Mouse (Mus musculus): ENCODE data around the gene 1700125H20Rik. TPM values are rescaled to one million over a fixed set of nuclear protein-coding genes. Genes with fewer than 3 reads are reported as not detected.

1700125H20Rik gene
- polyA plus RNA-seq, 1 experiment from 2014 or later = not detected

DNA sequence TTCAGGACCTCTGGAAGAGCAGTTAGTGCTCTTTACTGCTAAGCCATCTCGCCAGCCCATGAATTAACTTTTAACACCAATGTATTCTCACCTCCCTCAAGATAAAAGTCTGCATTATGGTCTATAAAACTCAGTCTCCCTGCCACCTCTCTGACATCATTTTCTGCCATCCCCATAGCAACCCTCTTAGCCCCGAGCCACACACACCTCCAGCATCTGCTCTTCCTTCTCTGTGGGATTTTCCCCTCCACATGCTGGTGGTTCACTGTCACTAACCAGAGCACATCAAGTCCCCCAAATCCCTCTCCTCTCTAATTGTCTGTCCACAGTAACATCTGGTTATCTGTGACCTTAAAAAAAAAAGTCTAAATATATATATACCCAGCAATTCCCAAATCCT lies 28.7 kb downstream of the 1700125H20Rik start:
- Histone ChIP-seq H3K4me3 (ENCODE audit: low read length) (no peak overlapping the region), H3K27me3 (ENCODE audit: control insufficient read depth, insufficient read depth, low read length) (no peaks in the 10 kb centered on the region), H3K4me2 (ENCODE audit: low read depth, low read length) (no peak overlapping the region), H3K9ac (ENCODE audit: low read length) (no peak overlapping the region), H3K27ac (ENCODE audit: low read length) (no peak overlapping the region), H3K36me3 (ENCODE audit: control insufficient read depth, insufficient read depth) (peaks cover 74% of the 10 kb centered on the region), H3K9me3 (replicated peaks; ENCODE audit: control insufficient read depth, low read length) (no peaks in the 10 kb centered on the region), H3K4me1 (ENCODE audit: control insufficient read depth, insufficient read depth, low read length) (no peaks in the 10 kb centered on the region)
- ATAC-seq (replicated peaks; ENCODE audit: extremely low read depth, insufficient read depth, low FRiP score) = no peak
- 79% methylated on average over 2 of the region's 2 CpGs for WGBS

DNA sequence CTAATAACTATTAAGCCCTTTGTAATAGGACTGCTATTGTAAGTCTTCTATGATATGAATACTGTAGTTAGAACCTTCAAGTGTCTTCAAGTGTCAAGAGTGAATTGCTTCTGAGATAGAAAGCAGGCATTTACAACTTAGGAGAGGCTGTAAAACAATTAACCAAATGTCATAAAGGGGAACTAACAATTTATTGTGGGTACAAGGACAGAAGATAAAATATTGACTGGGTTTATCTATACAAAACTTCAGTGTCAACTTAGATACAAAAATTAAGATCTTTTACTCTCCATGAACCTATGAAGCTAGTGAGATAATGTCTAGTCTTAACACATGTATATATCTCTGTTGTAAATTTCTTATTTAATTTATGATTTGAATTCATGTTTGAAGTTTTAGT lies 36.0 kb downstream of the 1700125H20Rik start:
- H3K27me3 ChIP-seq (ENCODE audit: control insufficient read depth, insufficient read depth, low read length) = no peaks in the 10 kb centered on the region
- H3K27ac ChIP-seq (ENCODE audit: low read length) = no peak overlapping the region
- H3K9ac ChIP-seq (ENCODE audit: low read length) = no peak overlapping the region
- H3K9me3 ChIP-seq (replicated peaks; ENCODE audit: control insufficient read depth, low read length) = no peaks in the 10 kb centered on the region
- no peak overlapping the region for H3K4me3 ChIP-seq (ENCODE audit: low read length)
- H3K4me1 ChIP-seq (ENCODE audit: control insufficient read depth, insufficient read depth, low read length) = no peaks in the 10 kb centered on the region
- no peak overlapping the region for H3K4me2 ChIP-seq (ENCODE audit: low read depth, low read length)
- ATAC-seq (replicated peaks; ENCODE audit: extremely low read depth, insufficient read depth, low FRiP score) = no peak
- H3K36me3 ChIP-seq (ENCODE audit: control insufficient read depth, insufficient read depth) = peaks cover 40% of the 10 kb centered on the region

GRCm38 (mm10) chr11:85211151-85211550 lies 40.9 kb downstream of the 1700125H20Rik start:
- Histone ChIP-seq H3K27ac (ENCODE audit: low read length) (no peak overlapping the region), H3K27me3 (ENCODE audit: control insufficient read depth, insufficient read depth, low read length) (no peaks in the 10 kb centered on the region), H3K4me3 (ENCODE audit: low read length) (no peak overlapping the region), H3K4me2 (ENCODE audit: low read depth, low read length) (no peak overlapping the region), H3K4me1 (ENCODE audit: control insufficient read depth, insufficient read depth, low read length) (peaks cover 2% of the 10 kb centered on the region; the same call in 1 of the 2 replicates), H3K9ac (ENCODE audit: low read length) (no peak overlapping the region), H3K9me3 (replicated peaks; ENCODE audit: control insufficient read depth, low read length) (no peaks in the 10 kb centered on the region), H3K36me3 (ENCODE audit: control insufficient read depth, insufficient read depth) (peaks cover 42% of the 10 kb centered on the region)
- 86% methylated on average over 2 of the region's 2 CpGs for WGBS
- ATAC-seq (replicated peaks; ENCODE audit: extremely low read depth, insufficient read depth, low FRiP score) = no peak

DNA sequence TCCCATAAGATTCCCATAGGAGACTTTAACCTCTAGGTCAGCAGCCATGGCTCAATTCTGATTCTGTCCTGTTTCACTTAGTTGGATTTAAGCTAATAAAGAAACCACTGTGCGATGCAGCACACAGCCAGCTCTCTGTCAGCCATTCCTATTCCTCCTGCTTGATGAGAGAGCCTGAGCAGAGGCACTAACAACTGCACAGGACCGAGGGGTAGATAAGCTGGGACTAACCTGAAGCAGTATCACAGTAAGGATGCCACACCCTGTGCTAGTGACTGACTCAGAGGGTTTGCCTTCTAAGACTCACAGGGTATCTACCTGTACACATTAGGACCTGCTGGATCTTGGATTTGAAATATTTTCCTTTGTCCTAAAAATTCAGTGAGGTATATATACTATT lies 43.0 kb downstream of the 1700125H20Rik start:
- Histone ChIP-seq H3K4me2 (ENCODE audit: low read depth, low read length) (no peak overlapping the region), H3K9me3 (replicated peaks; ENCODE audit: control insufficient read depth, low read length) (no peaks in the 10 kb centered on the region), H3K9ac (ENCODE audit: low read length) (no peak overlapping the region), H3K27ac (ENCODE audit: low read length) (no peak overlapping the region), H3K36me3 (ENCODE audit: control insufficient read depth, insufficient read depth) (peaks cover 33% of the 10 kb centered on the region), H3K4me1 (ENCODE audit: control insufficient read depth, insufficient read depth, low read length) (peaks cover 2% of the 10 kb centered on the region; the same call in 1 of the 2 replicates), H3K4me3 (ENCODE audit: low read length) (no peak overlapping the region), H3K27me3 (ENCODE audit: control insufficient read depth, insufficient read depth, low read length) (no peaks in the 10 kb centered on the region)
- no peak for ATAC-seq (replicated peaks; ENCODE audit: extremely low read depth, insufficient read depth, low FRiP score)
- 83% methylated on average over 2 of the region's 2 CpGs for WGBS

DNA sequence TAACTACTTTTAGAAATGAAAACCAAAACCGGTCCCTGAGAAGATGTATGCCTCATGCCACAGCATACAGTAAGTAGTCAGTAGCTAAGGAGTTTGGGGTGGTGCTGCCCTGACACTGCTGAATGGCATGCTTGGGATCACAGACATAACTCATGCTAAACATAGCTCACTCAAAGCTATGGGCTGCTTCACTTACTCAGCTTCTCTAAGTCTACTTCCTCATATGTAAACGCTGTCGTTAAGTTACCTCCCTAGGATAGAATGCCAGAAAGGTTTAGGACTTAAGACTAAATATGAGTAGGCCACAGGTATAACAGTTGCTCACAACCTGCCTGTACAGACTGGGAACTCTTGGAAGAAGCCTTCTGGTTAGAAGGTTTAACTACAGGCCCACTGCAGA lies 44.5 kb downstream of the 1700125H20Rik start:
- ATAC-seq (replicated peaks; ENCODE audit: extremely low read depth, insufficient read depth, low FRiP score) = no peak; the same call in 1 of the 2 replicates
- H3K4me3 ChIP-seq (ENCODE audit: low read length) = no peak overlapping the region
- no peaks in the 10 kb centered on the region for H3K27me3 ChIP-seq (ENCODE audit: control insufficient read depth, insufficient read depth, low read length)
- H3K9me3 ChIP-seq (replicated peaks; ENCODE audit: control insufficient read depth, low read length) = no peaks in the 10 kb centered on the region
- H3K36me3 ChIP-seq (ENCODE audit: control insufficient read depth, insufficient read depth) = peaks cover 27% of the 10 kb centered on the region
- WGBS = 55% methylated on average over 3 of the region's 3 CpGs
- no peak overlapping the region for H3K4me2 ChIP-seq (ENCODE audit: low read depth, low read length)
- H3K4me1 ChIP-seq (ENCODE audit: control insufficient read depth, insufficient read depth, low read length) = peaks cover 2% of the 10 kb centered on the region; the same call in 1 of the 2 replicates
- 0 out of 2 replicates have a peak overlapping the region, but pooled peaks have one; percentile 13 for H3K27ac ChIP-seq (ENCODE audit: low read length)
- no peak overlapping the region for H3K9ac ChIP-seq (ENCODE audit: low read length)

GRCm38 (mm10) chr11:85219014-85219413 lies 48.8 kb downstream of the 1700125H20Rik start:
- H3K4me3 ChIP-seq (ENCODE audit: low read length) = no peak overlapping the region
- no peak overlapping the region for H3K9ac ChIP-seq (ENCODE audit: low read length)
- ATAC-seq (replicated peaks; ENCODE audit: extremely low read depth, insufficient read depth, low FRiP score) = no peak
- 91% methylated on average over 3 of the region's 3 CpGs for WGBS
- no peaks in the 10 kb centered on the region for H3K9me3 ChIP-seq (replicated peaks; ENCODE audit: control insufficient read depth, low read length)
- no peaks in the 10 kb centered on the region for H3K27me3 ChIP-seq (ENCODE audit: control insufficient read depth, insufficient read depth, low read length)
- H3K27ac ChIP-seq (ENCODE audit: low read length) = no peak overlapping the region
- H3K36me3 ChIP-seq (ENCODE audit: control insufficient read depth, insufficient read depth) = peaks cover 6% of the 10 kb centered on the region
- H3K4me1 ChIP-seq (ENCODE audit: control insufficient read depth, insufficient read depth, low read length) = peaks cover 2% of the 10 kb centered on the region; the same call in 1 of the 2 replicates
- H3K4me2 ChIP-seq (ENCODE audit: low read depth, low read length) = no peak overlapping the region

DNA sequence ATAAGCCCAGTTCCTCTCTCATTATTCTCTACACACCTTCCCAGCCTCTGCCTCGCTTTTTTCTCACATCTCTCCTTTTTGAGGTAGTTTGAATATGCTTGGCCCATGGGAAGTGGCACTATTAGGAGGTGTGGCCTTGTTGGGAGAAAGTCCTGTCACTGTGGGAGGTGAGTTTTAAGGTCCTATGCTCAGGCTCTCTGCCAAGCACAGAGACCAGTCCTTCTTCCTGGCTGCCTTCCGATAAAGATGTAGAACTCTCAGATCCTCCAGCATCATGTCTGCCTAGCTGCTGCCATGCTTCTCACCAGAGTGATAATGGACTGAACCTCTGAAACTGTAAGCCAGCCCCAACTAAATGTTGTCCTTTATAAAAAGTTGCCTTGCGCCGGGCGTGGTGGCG lies 52.4 kb downstream of the 1700125H20Rik start:
- no peak overlapping the region for H3K27ac ChIP-seq (ENCODE audit: low read length)
- peaks cover 5% of the 10 kb centered on the region; the same call in 1 of the 2 replicates for H3K36me3 ChIP-seq (ENCODE audit: control insufficient read depth, insufficient read depth)
- ATAC-seq (replicated peaks; ENCODE audit: extremely low read depth, insufficient read depth, low FRiP score) = no peak
- no peaks in the 10 kb centered on the region for H3K27me3 ChIP-seq (ENCODE audit: control insufficient read depth, insufficient read depth, low read length)
- 93% methylated on average over 6 of the region's 6 CpGs for WGBS
- H3K9me3 ChIP-seq (replicated peaks; ENCODE audit: control insufficient read depth, low read length) = no peaks in the 10 kb centered on the region; the same call in 1 of the 2 replicates
- H3K9ac ChIP-seq (ENCODE audit: low read length) = no peak overlapping the region
- H3K4me2 ChIP-seq (ENCODE audit: low read depth, low read length) = no peak overlapping the region
- no peaks in the 10 kb centered on the region for H3K4me1 ChIP-seq (ENCODE audit: control insufficient read depth, insufficient read depth, low read length)
- no peak overlapping the region for H3K4me3 ChIP-seq (ENCODE audit: low read length)

GRCm38 (mm10) chr11:85223248-85223647 lies 53.0 kb downstream of the 1700125H20Rik start:
- Histone ChIP-seq H3K9me3 (replicated peaks; ENCODE audit: control insufficient read depth, low read length) (no peaks in the 10 kb centered on the region; the same call in 1 of the 2 replicates), H3K36me3 (ENCODE audit: control insufficient read depth, insufficient read depth) (peaks cover 5% of the 10 kb centered on the region; the same call in 1 of the 2 replicates), H3K9ac (ENCODE audit: low read length) (no peak overlapping the region), H3K4me3 (ENCODE audit: low read length) (no peak overlapping the region), H3K27me3 (ENCODE audit: control insufficient read depth, insufficient read depth, low read length) (no peaks in the 10 kb centered on the region), H3K27ac (ENCODE audit: low read length) (no peak overlapping the region), H3K4me2 (ENCODE audit: low read depth, low read length) (no peak overlapping the region), H3K4me1 (ENCODE audit: control insufficient read depth, insufficient read depth, low read length) (no peaks in the 10 kb centered on the region)
- ATAC-seq (replicated peaks; ENCODE audit: extremely low read depth, insufficient read depth, low FRiP score) = no peak
- 97% methylated on average over 3 of the region's 3 CpGs for WGBS

All from heart, embryonic 16.5 days (tissue).